21 mouse cellular contexts compared by ENCODE assay signal in the genomic region with DNA sequence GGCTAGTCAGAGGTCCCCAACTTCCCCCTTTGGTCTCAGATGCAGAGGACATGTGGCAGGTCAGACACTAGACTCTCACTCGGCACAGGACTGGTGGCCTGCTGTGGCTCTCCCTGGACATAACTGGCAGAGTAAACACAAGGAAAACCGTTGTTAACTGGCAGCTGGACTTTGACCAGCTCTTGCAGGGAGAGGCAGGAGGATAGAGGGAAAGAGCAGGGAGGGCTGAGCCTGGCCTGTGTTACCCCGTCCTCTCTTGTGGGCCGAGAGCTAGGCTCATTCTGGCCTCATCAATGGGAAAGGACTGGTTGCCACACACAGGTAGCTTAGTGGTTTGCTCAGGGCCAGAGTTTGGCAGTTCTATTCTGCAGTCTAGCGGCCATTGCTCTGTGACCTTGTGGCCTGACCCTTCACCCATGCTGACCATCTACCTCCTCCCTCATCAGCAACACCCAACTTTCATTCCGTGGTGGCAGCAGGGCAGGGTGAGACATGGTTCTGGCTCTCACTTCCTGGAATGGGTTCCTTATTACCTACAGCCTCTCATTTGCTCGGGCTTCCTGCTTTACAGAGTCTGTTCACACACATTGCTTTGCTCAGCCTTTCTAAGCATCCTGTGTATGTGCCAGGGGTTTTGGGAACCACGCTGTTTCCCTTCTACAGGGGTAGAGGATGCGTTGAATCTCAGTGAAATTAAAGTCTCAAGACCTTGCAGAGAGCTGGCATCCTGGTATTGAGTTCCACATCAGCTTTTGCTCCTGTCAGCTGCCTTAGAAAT. TPM values are rescaled to one million over a fixed set of nuclear protein-coding genes. Genes with fewer than 3 reads are reported as not detected.
A peak's percentile ranks its signal among the peaks of the same experiment; 100 is the strongest.
DNase-seq lines count a peak whose midpoint lies in the region; ATAC-seq and TF ChIP-seq lines count a peak whose summit lies in the region.
"Had no signal": no experiment of that assay in that cellular context is flagged by ENCODE, and none has a peak within 500 bp of the region (broad histone marks: within the 10 kb centered on the region; RNA-seq: fewer than 3 reads in every experiment).

No protein-coding gene starts in this region.

- H3K4me1 ChIP-seq in liver, embryonic 13.5 days (replicated peaks), result 0 out of 2 replicates have a peak, but pooled peaks cover 8% of the 10 kb centered on the region
- 0 out of 2 replicates have a peak, but pooled peaks cover 3% of the 10 kb centered on the region for H3K4me1 ChIP-seq in liver, embryonic 11.5 days (replicated peaks; ENCODE audit: control insufficient read depth, insufficient read depth, low read length)
- H3K4me1 ChIP-seq in intestine, postnatal 0 days (replicated peaks; ENCODE audit: control insufficient read depth, insufficient read depth, low read length), result peaks cover 11% of the 10 kb centered on the region
- peaks cover 23% of the 10 kb centered on the region for H3K4me1 ChIP-seq in liver, postnatal 0 days (ENCODE audit: insufficient read depth)
- no peaks in the 10 kb centered on the region for H3K4me1 ChIP-seq in stomach, postnatal 0 days (replicated peaks; ENCODE audit: control insufficient read depth, insufficient read depth)
- H3K4me1 ChIP-seq: forebrain, embryonic 15.5 days; midbrain, embryonic 10.5 days had no signal

- H3K27ac ChIP-seq in liver, embryonic 13.5 days, result no peak overlapping the region
- H3K27ac ChIP-seq in liver, embryonic 11.5 days (ENCODE audit: low read depth, low read length), result no peak overlapping the region
- peak overlapping the region; percentile 82 for H3K27ac ChIP-seq in intestine, postnatal 0 days (ENCODE audit: low read depth, low read length)
- peak overlapping the region; percentile 39 for H3K27ac ChIP-seq in liver, postnatal 0 days (ENCODE audit: low read depth)
- peak overlapping the region; percentile 76 for H3K27ac ChIP-seq in stomach, postnatal 0 days (replicated peaks)
- H3K27ac ChIP-seq: forebrain, embryonic 15.5 days; kidney, postnatal 0 days; limb, embryonic 13.5 days; midbrain, embryonic 10.5 days had no signal

- H3K9ac ChIP-seq in liver, embryonic 13.5 days, result no peak overlapping the region
- H3K9ac ChIP-seq in liver, embryonic 11.5 days (ENCODE audit: low read depth, low read length), result no peak overlapping the region
- H3K9ac ChIP-seq in intestine, postnatal 0 days (ENCODE audit: low read depth, low read length), result peak overlapping the region; percentile 45; the same call in 1 of the 2 replicates
- H3K9ac ChIP-seq in liver, postnatal 0 days (replicated peaks), result no peak overlapping the region
- H3K9ac ChIP-seq in stomach, postnatal 0 days (ENCODE audit: low read length), result no peak overlapping the region
- H3K9ac ChIP-seq: forebrain, embryonic 15.5 days; limb, embryonic 13.5 days had no signal

- no peaks in the 10 kb centered on the region for H3K36me3 ChIP-seq in liver, embryonic 13.5 days
- H3K36me3 ChIP-seq in liver, embryonic 11.5 days (ENCODE audit: control insufficient read depth, insufficient read depth, low read length), result no peaks in the 10 kb centered on the region
- peaks cover 6% of the 10 kb centered on the region; the same call in 1 of the 2 replicates for H3K36me3 ChIP-seq in intestine, postnatal 0 days (ENCODE audit: control insufficient read depth, insufficient read depth)
- H3K36me3 ChIP-seq in liver, postnatal 0 days (replicated peaks; ENCODE audit: insufficient read depth, low read length), result no peaks in the 10 kb centered on the region
- H3K36me3 ChIP-seq in stomach, postnatal 0 days (ENCODE audit: control insufficient read depth, insufficient read depth, low read length), result no peaks in the 10 kb centered on the region
- H3K36me3 ChIP-seq: forebrain, embryonic 15.5 days; limb, embryonic 13.5 days; midbrain, embryonic 10.5 days had no signal

- 45% methylated on average over 9 of the region's 9 CpGs for WGBS in liver, embryonic 13.5 days (ENCODE audit: insufficient replicate concordance)
- 63% methylated on average over 9 of the region's 9 CpGs for WGBS in liver, embryonic 11.5 days
- WGBS in intestine, postnatal 0 days, result 28% methylated on average over 9 of the region's 9 CpGs
- WGBS in liver, postnatal 0 days (ENCODE audit: insufficient replicate concordance), result 44% methylated on average over 9 of the region's 9 CpGs
- 54% methylated on average over 9 of the region's 9 CpGs for WGBS in stomach, postnatal 0 days

- H3K27me3 ChIP-seq in liver, embryonic 13.5 days, result no peaks in the 10 kb centered on the region
- no peaks in the 10 kb centered on the region for H3K27me3 ChIP-seq in liver, embryonic 11.5 days (replicated peaks; ENCODE audit: control insufficient read depth, insufficient read depth, low read length)
- H3K27me3 ChIP-seq in intestine, postnatal 0 days (replicated peaks; ENCODE audit: control insufficient read depth, insufficient read depth, low read length), result no peaks in the 10 kb centered on the region
- H3K27me3 ChIP-seq in liver, postnatal 0 days (ENCODE audit: insufficient read depth, low read length), result no peaks in the 10 kb centered on the region
- no peaks in the 10 kb centered on the region for H3K27me3 ChIP-seq in stomach, postnatal 0 days (ENCODE audit: control insufficient read depth, insufficient read depth, low read length)
- H3K27me3 ChIP-seq: forebrain, embryonic 15.5 days; limb, embryonic 13.5 days had no signal

- no peak overlapping the region for H3K4me3 ChIP-seq in liver, embryonic 13.5 days (replicated peaks)
- no peak overlapping the region for H3K4me3 ChIP-seq in liver, embryonic 11.5 days (ENCODE audit: low read depth, low read length)
- H3K4me3 ChIP-seq in intestine, postnatal 0 days (ENCODE audit: low read depth, low read length), result peak overlapping the region; percentile 42
- no peak overlapping the region for H3K4me3 ChIP-seq in liver, postnatal 0 days (ENCODE audit: low read depth, low read length)
- no peak overlapping the region for H3K4me3 ChIP-seq in stomach, postnatal 0 days (ENCODE audit: low read depth, low read length)
- H3K4me3 ChIP-seq: forebrain, embryonic 15.5 days; limb, embryonic 13.5 days; midbrain, embryonic 10.5 days; myocyte had no signal

- intact Hi-C loops in left cerebral cortex, postnatal 14 days (cut with DNase I), result no loop called here

- no peak for TF ChIP-seq CTCF in intestine, postnatal 0 days (IDR thresholded peaks at IDR 0.05; ENCODE audit: low read depth)
- no peak for TF ChIP-seq CTCF in liver, postnatal 0 days (IDR thresholded peaks at IDR 0.05; ENCODE audit: low read depth)
- TF ChIP-seq CTCF in stomach, postnatal 0 days (IDR thresholded peaks at IDR 0.05; ENCODE audit: low read depth), result no peak

- no peak for DNase-seq in liver, embryonic 13.5 days
- DNase-seq in liver, embryonic 11.5 days (ENCODE audit: low spot score), result no peak
- peak; percentile 34 for DNase-seq in liver, postnatal 0 days
- DNase-seq in stomach, postnatal 0 days (ENCODE audit: low spot score), result peak; percentile 78
- no peak for DNase-seq in thymus, postnatal 25 days
- DNase-seq in left cerebral cortex, postnatal 14 days (ENCODE audit: low spot score in 2 of 2), result no peak
- DNase-seq: cerebellum, postnatal 36 days; gastrocnemius, postnatal 10 days; heart, postnatal 36 days; layer of hippocampus, postnatal 36 days; right cerebral cortex, postnatal 14 days had no signal

- no peak overlapping the region for H3K4me2 ChIP-seq in liver, embryonic 13.5 days
- no peak overlapping the region for H3K4me2 ChIP-seq in liver, embryonic 11.5 days
- H3K4me2 ChIP-seq in intestine, postnatal 0 days (replicated peaks; ENCODE audit: low read depth), result peak overlapping the region; percentile 62
- no peak overlapping the region for H3K4me2 ChIP-seq in liver, postnatal 0 days (ENCODE audit: low read depth, low read length)
- H3K4me2 ChIP-seq in stomach, postnatal 0 days (replicated peaks; ENCODE audit: low read depth), result peak overlapping the region; percentile 45
- H3K4me2 ChIP-seq: forebrain, embryonic 15.5 days; heart, embryonic 11.5 days; limb, embryonic 13.5 days had no signal

- TF ChIP-seq EP300 in liver, postnatal 0 days (IDR thresholded peaks at IDR 0.05; ENCODE audit: low read depth), result no peak
- TF ChIP-seq EP300 in stomach, postnatal 0 days (optimal IDR thresholded peaks at IDR 0.05), result no peak

- 0 out of 2 replicates have a peak, but pooled peaks have one; percentile 45 for ATAC-seq in liver, embryonic 13.5 days (ENCODE audit: low read depth)
- ATAC-seq in liver, embryonic 11.5 days (replicated peaks; ENCODE audit: low FRiP score), result no peak
- ATAC-seq in intestine, postnatal 0 days, result peak; percentile 55
- peak; percentile 77 for ATAC-seq in liver, postnatal 0 days
- ATAC-seq in stomach, postnatal 0 days (ENCODE audit: low FRiP score, low TSS enrichment), result peak; percentile 45
- ATAC-seq in erythroid progenitor cell, adult 5-6 weeks (replicated peaks; ENCODE audit: low FRiP score, poor library complexity, severe bottlenecking), result no peak
- ATAC-seq: forebrain, embryonic 15.5 days had no signal

- no peaks in the 10 kb centered on the region for H3K9me3 ChIP-seq in liver, embryonic 13.5 days (replicated peaks)
- no peaks in the 10 kb centered on the region for H3K9me3 ChIP-seq in liver, embryonic 11.5 days (ENCODE audit: control insufficient read depth, low read length)
- H3K9me3 ChIP-seq in intestine, postnatal 0 days (ENCODE audit: control insufficient read depth), result no peaks in the 10 kb centered on the region
- H3K9me3 ChIP-seq in liver, postnatal 0 days (ENCODE audit: low read length), result no peaks in the 10 kb centered on the region
- H3K9me3 ChIP-seq in stomach, postnatal 0 days (ENCODE audit: control insufficient read depth, low read length), result no peaks in the 10 kb centered on the region
- H3K9me3 ChIP-seq: forebrain, embryonic 15.5 days; limb, embryonic 13.5 days; midbrain, embryonic 10.5 days had no signal

RNA-seq across cellular contexts. Expression of a gene that starts 1.7 kb away (rescaled TPM):
- 0.06 and 0.10 TPM in 2 replicates for polyA plus RNA-seq in liver, embryonic 13.5 days (2015; fragmentation: Nextera tagmentation; extraction: Ambion mirVana)
- polyA plus RNA-seq in liver, embryonic 11.5 days (2014; fragmentation: Nextera tagmentation; extraction: Ambion mirVana), result 0.17 TPM in 1 of 2 replicates, not detected in the other
- 70.6 and 72.0 TPM in 2 replicates for polyA plus RNA-seq in intestine, postnatal 0 days (2015; fragmentation: Nextera tagmentation; extraction: Ambion mirVana)
- not detected in 2 replicates for polyA plus RNA-seq in liver, postnatal 0 days (2015; fragmentation: Nextera tagmentation; extraction: Ambion mirVana)
- 23.4 and 25.3 TPM in 2 replicates for polyA plus RNA-seq in stomach, postnatal 0 days (2015; fragmentation: Nextera tagmentation; extraction: Ambion mirVana)
- not detected in 2 replicates for total RNA-seq in erythroid progenitor cell, adult 5-6 weeks (2015; ENCODE audit: low replicate concordance)
- not detected in 2 replicates for total RNA-seq in erythroid progenitor cell, adult 5-6 weeks (2017; ENCODE audit: low replicate concordance)
- total RNA-seq in left cerebral cortex, postnatal 14 days (2021), result under 1 TPM in 1 of 2 experiments, not detected in 1; 0.25 TPM
- total RNA-seq: adrenal gland, postnatal 25 days; gastrocnemius, postnatal 10 days; heart, postnatal 36 days; layer of hippocampus, postnatal 36 days; MEL had no signal
- polyA plus RNA-seq: forebrain, embryonic 15.5 days; midbrain, embryonic 10.5 days; myocyte had no signal

RNA-seq across cellular contexts. Expression of a gene that starts 20.4 kb away (rescaled TPM):
- polyA plus RNA-seq in liver, embryonic 13.5 days (2015; fragmentation: Nextera tagmentation; extraction: Ambion mirVana), result 0.08 and 0.09 TPM in 2 replicates
- 0.15 TPM in 1 of 2 replicates, not detected in the other for polyA plus RNA-seq in liver, embryonic 11.5 days (2014; fragmentation: Nextera tagmentation; extraction: Ambion mirVana)
- polyA plus RNA-seq in intestine, postnatal 0 days (2015; fragmentation: Nextera tagmentation; extraction: Ambion mirVana), result 0.48 and 1.0 TPM in 2 replicates
- 0.14 and 0.15 TPM in 2 replicates for polyA plus RNA-seq in liver, postnatal 0 days (2015; fragmentation: Nextera tagmentation; extraction: Ambion mirVana)
- polyA plus RNA-seq in stomach, postnatal 0 days (2015; fragmentation: Nextera tagmentation; extraction: Ambion mirVana), result 0.11 and 0.12 TPM in 2 replicates
- not detected in 2 replicates for total RNA-seq in erythroid progenitor cell, adult 5-6 weeks (2015; ENCODE audit: low replicate concordance)
- not detected in 2 replicates for total RNA-seq in erythroid progenitor cell, adult 5-6 weeks (2017; ENCODE audit: low replicate concordance)
- total RNA-seq in left cerebral cortex, postnatal 14 days (2021), result under 1 TPM; 0.55 to 0.66 TPM
- total RNA-seq: adrenal gland, postnatal 25 days; gastrocnemius, postnatal 10 days; heart, postnatal 36 days; MEL had no signal
- polyA plus RNA-seq: forebrain, embryonic 15.5 days; heart, embryonic 11.5 days; limb, embryonic 13.5 days; midbrain, embryonic 10.5 days; myocyte had no signal

Comparison
In these comparisons a context has a peak if more than half of its experiments do, and no peak if none do; other contexts are left out.
1. ATAC-seq: peak in liver, embryonic 13.5 days (single experiment), intestine, postnatal 0 days (single experiment), liver, postnatal 0 days (single experiment) and stomach, postnatal 0 days (single experiment); none in liver, embryonic 11.5 days (single experiment) and erythroid progenitor cell, adult 5-6 weeks (single experiment).
2. DNase-seq: peak in liver, postnatal 0 days (single experiment) and stomach, postnatal 0 days (single experiment); none in liver, embryonic 13.5 days (single experiment), liver, embryonic 11.5 days (single experiment), thymus, postnatal 25 days (single experiment) and left cerebral cortex, postnatal 14 days (0 of 2).
3. H3K27ac ChIP-seq: peak in intestine, postnatal 0 days (single experiment), liver, postnatal 0 days (single experiment) and stomach, postnatal 0 days (single experiment); none in liver, embryonic 13.5 days (single experiment) and liver, embryonic 11.5 days (single experiment).
4. H3K4me2 ChIP-seq: peak in intestine, postnatal 0 days (single experiment) and stomach, postnatal 0 days (single experiment); none in liver, embryonic 13.5 days (single experiment), liver, embryonic 11.5 days (single experiment) and liver, postnatal 0 days (single experiment).
5. RNA of a gene that starts 1.7 kb away (polyA plus RNA-seq): 70.6 to 72.0 TPM in intestine, postnatal 0 days and 23.4 to 25.3 TPM in stomach, postnatal 0 days; not detected in liver, postnatal 0 days, 0.06 to 0.10 TPM in liver, embryonic 13.5 days and 0.17 TPM in liver, embryonic 11.5 days; every median in the first group is over 10 times any median in the second.